Mouse (Mus musculus) kidney, adult 8-10 months (tissue): Measurements from ENCODE around the gene Kdm1a.

Experiments used
- DNase-seq, 2 experiments: peaks; one replicate each; pipeline ENCODE4 v3.0.0; 2022

Gene Kdm1a

GRCm38 (mm10) chr4:136602568-136602967 is at the start of gene Kdm1a:
TSS of gene Kdm1a (minus strand) at chr4:136602723.
- peak; percentile 92 to 95 for DNase-seq

GRCm38 (mm10) chr4:136651882-136652527 is 49.5 kb upstream of the Kdm1a start:
- no peak for DNase-seq

- DNase-seq, result no peak
Measured at GRCm38 (mm10) chr4:136651357-136651811, 48.9 kb upstream of the Kdm1a start.

GRCm38 (mm10) chr4:136650261-136650660 is 47.7 kb upstream of the Kdm1a start:
- no peak for DNase-seq

GRCm38 (mm10) chr4:136649480-136650196 is 47.1 kb upstream of the Kdm1a start:
- DNase-seq, result no peak

- DNase-seq, result peak; percentile 52 to 83
Measured at GRCm38 (mm10) chr4:136648922-136649479, 46.5 kb upstream of the Kdm1a start.

- DNase-seq, result no peak
Measured at GRCm38 (mm10) chr4:136638890-136639289, 36.4 kb upstream of the Kdm1a start.

- DNase-seq, result no peak
Measured at GRCm38 (mm10) chr4:136638230-136638750, 35.8 kb upstream of the Kdm1a start.

GRCm38 (mm10) chr4:136637563-136638229 is 35.2 kb upstream of the Kdm1a start:
- no peak for DNase-seq

- no peak for DNase-seq
Measured at GRCm38 (mm10) chr4:136636983-136637562, 34.5 kb upstream of the Kdm1a start.

GRCm38 (mm10) chr4:136636511-136636910 is 34.0 kb upstream of the Kdm1a start:
- no peak for DNase-seq

GRCm38 (mm10) chr4:136635995-136636394 is 33.5 kb upstream of the Kdm1a start:
- no peak for DNase-seq

GRCm38 (mm10) chr4:136631237-136631994 is 28.9 kb upstream of the Kdm1a start:
- DNase-seq, result peak in 1 of 2 experiments; percentile 12

GRCm38 (mm10) chr4:136626590-136626989 is 24.1 kb upstream of the Kdm1a start:
- no peak for DNase-seq

- DNase-seq, result no peak
Measured at GRCm38 (mm10) chr4:136622388-136622787, 19.9 kb upstream of the Kdm1a start, which contains the start of gene Lactbl1. TSS of gene Lactbl1 (plus strand) at chr4:136622621.

- DNase-seq, result no peak
Measured at GRCm38 (mm10) chr4:136621956-136622355, 19.4 kb upstream of the Kdm1a start.

- DNase-seq, result peak; percentile 17 to 25
Measured at GRCm38 (mm10) chr4:136621336-136621735, 18.8 kb upstream of the Kdm1a start.

GRCm38 (mm10) chr4:136613657-136614056 is 11.1 kb upstream of the Kdm1a start:
- no peak for DNase-seq

- DNase-seq, result no peak
Measured at GRCm38 (mm10) chr4:136610387-136610856, 7.9 kb upstream of the Kdm1a start, which contains the start of gene Tex46. TSS of gene Tex46 (plus strand) at chr4:136610437.

- DNase-seq, result no peak
Measured at GRCm38 (mm10) chr4:136605756-136606485, 3.4 kb upstream of the Kdm1a start.

GRCm38 (mm10) chr4:136602018-136602554 is 437 bp downstream of the Kdm1a start:
- peak in 1 of 2 experiments; percentile 30 for DNase-seq
